Mouse (Mus musculus) CH12.LX (cell line): ENCODE results near the gene Gatad2a. TPM values are rescaled to one million over a fixed set of nuclear protein-coding genes. Genes with fewer than 3 reads are reported as not detected.

Experiments
- DNase-seq: peaks from one replicate; pipeline ENCODE4 v3.0.0-alpha.2; 2013; ENCODE audit errors: extremely low read depth
- H3K27ac ChIP-seq: 2 replicates; pipeline ENCODE4 v1.5.1; 2012; ENCODE audit warnings: low read depth, mild to moderate bottlenecking, control low read depth, moderate library complexity; ENCODE audit not compliant: insufficient read depth
- H3K27me3 ChIP-seq: replicated peaks from 2 replicates; pipeline ENCODE3; 2012; ENCODE audit warnings: inconsistent platforms
- H3K36me3 ChIP-seq, 2 experiments: replicated peaks in 1 of 2; 2 replicates each; pipeline versions ENCODE3 to v1.6.1; 2012; ENCODE audit warnings: inconsistent platforms in 1 of 2, low read length in 1 of 2, mild to moderate bottlenecking in 1 of 2, mixed read lengths in 1 of 2, moderate library complexity in 1 of 2; ENCODE audit not compliant: control insufficient read depth in 1 of 2, insufficient read depth in 1 of 2
- H3K4me1 ChIP-seq, 2 experiments: 2 replicates each; pipeline ENCODE4 v1.6.1; 2012; ENCODE audit warnings: inconsistent platforms in 1 of 2, moderate library complexity in 1 of 2; ENCODE audit not compliant: insufficient read depth in 2 of 2, control insufficient read depth in 1 of 2
- H3K4me2 ChIP-seq: 2 replicates; pipeline ENCODE4 v1.6.1; 2012; ENCODE audit warnings: low read depth, mild to moderate bottlenecking, control low read depth; ENCODE audit not compliant: poor library complexity, insufficient read depth, severe bottlenecking
- H3K4me3 ChIP-seq, 3 experiments: fragments of 150-350 bp in 1 of 3; sonication (generic) in 1 of 3; replicated peaks in 1 of 3; 2 replicates each; pipeline versions ENCODE3 to v1.5.1; 2011 to 2012; ENCODE audit warnings: low read depth in 2 of 3, low read length in 2 of 3, mild to moderate bottlenecking in 2 of 3, moderate library complexity in 2 of 3, control low read depth in 1 of 3, improper control_type of control experiment in 1 of 3, inconsistent platforms in 1 of 3, mixed read lengths in 1 of 3; ENCODE audit not compliant: poor library complexity in 1 of 3
- H3K79me2 ChIP-seq: replicated peaks from 2 replicates; pipeline ENCODE4 v1.6.1; 2012; ENCODE audit warnings: mild to moderate bottlenecking, moderate library complexity; ENCODE audit not compliant: control insufficient read depth, poor library complexity, insufficient read depth, severe bottlenecking; ENCODE audit errors: extremely low read depth
- H3K9ac ChIP-seq: 2 replicates; pipeline ENCODE4 v1.6.1; 2012; ENCODE audit warnings: low read depth, mild to moderate bottlenecking, control low read depth, moderate library complexity; ENCODE audit not compliant: insufficient read depth
- H3K9me3 ChIP-seq: replicated peaks from 2 replicates; pipeline ENCODE3; 2012; ENCODE audit warnings: low read length, inconsistent platforms, mixed read lengths
- BHLHE40 ChIP-seq: IDR thresholded peaks from 2 replicates; pipeline ENCODE4 v1.6.1; 2011; ENCODE audit warnings: mild to moderate bottlenecking, low read depth, low read length, improper control_type of control experiment
- CHD1 ChIP-seq: IDR thresholded peaks from 2 replicates; pipeline ENCODE4 v1.6.1; 2012; ENCODE audit warnings: low read depth, low read length, improper control_type of control experiment, inconsistent platforms
- CHD2 ChIP-seq: IDR thresholded peaks from 2 replicates; pipeline ENCODE4 v1.6.1; 2011; ENCODE audit warnings: low read length, improper control_type of control experiment
- CTCF ChIP-seq, 2 experiments: IDR thresholded peaks in 1 of 2; conservative IDR thresholded peaks in 1 of 2; 2 replicates each; pipeline ENCODE4 v1.5.1; 2011 to 2012; ENCODE audit warnings: low read depth in 2 of 2, low read length in 2 of 2, improper control_type of control experiment in 1 of 2, inconsistent platforms in 1 of 2, mild to moderate bottlenecking in 1 of 2, moderate library complexity in 1 of 2
- E2F4 ChIP-seq: IDR thresholded peaks from 2 replicates; pipeline ENCODE4 v1.6.1; 2011; ENCODE audit warnings: low read depth, low read length, improper control_type of control experiment; ENCODE audit not compliant: insufficient replicate concordance
- ELF1 ChIP-seq: IDR thresholded peaks from 2 replicates; pipeline ENCODE4 v1.6.1; 2014; ENCODE audit warnings: low read depth, mild to moderate bottlenecking, inconsistent platforms, low read length, improper control_type of control experiment
- HCFC1 ChIP-seq: IDR thresholded peaks from 2 replicates; pipeline ENCODE4 v1.6.1; 2012; ENCODE audit warnings: low read depth, mild to moderate bottlenecking, inconsistent platforms, low read length, improper control_type of control experiment
- IRF4 ChIP-seq: IDR thresholded peaks from 2 replicates; pipeline ENCODE4 v1.6.1; 2014; ENCODE audit warnings: low read depth, mild to moderate bottlenecking, inconsistent platforms, low read length, improper control_type of control experiment
- JUND ChIP-seq: conservative IDR thresholded peaks from 2 replicates; pipeline ENCODE4 v1.6.1; 2011; ENCODE audit warnings: low read depth, low read length, improper control_type of control experiment
- MAFK ChIP-seq: IDR thresholded peaks from 2 replicates; pipeline ENCODE4 v1.6.1; 2011; ENCODE audit warnings: low read length, improper control_type of control experiment; ENCODE audit not compliant: insufficient replicate concordance
- MAX ChIP-seq: IDR thresholded peaks from 2 replicates; pipeline ENCODE4 v1.6.1; 2011; ENCODE audit warnings: low read length, improper control_type of control experiment
- MEF2A ChIP-seq: IDR thresholded peaks from 2 replicates; pipeline ENCODE4 v1.6.1; 2014; ENCODE audit warnings: low read depth, mild to moderate bottlenecking, inconsistent platforms, low read length, improper control_type of control experiment, borderline replicate concordance
- MXI1 ChIP-seq: IDR thresholded peaks from 2 replicates; pipeline ENCODE4 v1.6.1; 2011; ENCODE audit warnings: mild to moderate bottlenecking, low read depth, low read length, improper control_type of control experiment
- NELFE ChIP-seq: IDR thresholded peaks from 2 replicates; pipeline ENCODE4 v1.6.1; 2011; ENCODE audit warnings: low read depth, low read length, improper control_type of control experiment
- PAX5 ChIP-seq: IDR thresholded peaks from 2 replicates; pipeline ENCODE4 v1.6.1; 2012; ENCODE audit warnings: low read length, inconsistent platforms, mixed read lengths
- POLR2AphosphoS2 ChIP-seq: IDR thresholded peaks from 2 replicates; pipeline ENCODE4 v1.6.1; 2011; ENCODE audit warnings: low read depth, low read length, improper control_type of control experiment
- RAD21 ChIP-seq: IDR thresholded peaks from 2 replicates; pipeline ENCODE4 v1.6.1; 2011; ENCODE audit warnings: low read depth, mild to moderate bottlenecking, low read length, improper control_type of control experiment, moderate library complexity
- SIN3A ChIP-seq: IDR thresholded peaks from 2 replicates; pipeline ENCODE4 v1.6.1; 2012; ENCODE audit warnings: low read length, improper control_type of control experiment, inconsistent platforms
- SMC3 ChIP-seq: IDR thresholded peaks from 2 replicates; pipeline ENCODE4 v1.6.1; 2011; ENCODE audit warnings: low read depth, low read length, improper control_type of control experiment
- TBP ChIP-seq: conservative IDR thresholded peaks from 2 replicates; pipeline ENCODE4 v1.6.1; 2011; ENCODE audit warnings: low read depth, low read length, improper control_type of control experiment
- TCF12 ChIP-seq: IDR thresholded peaks from 2 replicates; pipeline ENCODE4 v1.6.1; 2014; ENCODE audit warnings: low read depth, mild to moderate bottlenecking, inconsistent platforms, low read length, improper control_type of control experiment
- USF1 ChIP-seq: IDR thresholded peaks from 2 replicates; pipeline ENCODE4 v1.6.1; 2014; ENCODE audit warnings: low read depth, mild to moderate bottlenecking, inconsistent platforms, low read length, improper control_type of control experiment
- USF2 ChIP-seq: conservative IDR thresholded peaks from 2 replicates; pipeline ENCODE4 v1.6.1; 2011; ENCODE audit warnings: low read depth, low read length, improper control_type of control experiment
- ZMIZ1 ChIP-seq: IDR thresholded peaks from 2 replicates; pipeline ENCODE4 v1.6.1; 2012; ENCODE audit warnings: low read depth, mild to moderate bottlenecking, inconsistent platforms, low read length, improper control_type of control experiment
- ZNF384 ChIP-seq: IDR thresholded peaks from 2 replicates; pipeline ENCODE4 v1.6.1; 2012; ENCODE audit warnings: low read depth, low read length, improper control_type of control experiment, inconsistent platforms
- dilution Hi-C: fragments of 300-500 bp; cut with MboI; formaldehyde crosslinking; loops from 2 replicates; pipeline ENCODE4 v1.14.3; 2020; ENCODE audit warnings: low sequenced_read_pairs; ENCODE audit not compliant: extremely low pct_unique_long_range_greater_than_20kb, extremely low pct_ligation_motif_present
- in situ Hi-C: fragments of 300-500 bp; cut with MboI; formaldehyde crosslinking; loops from 3 replicates; pipeline ENCODE4 v1.14.3; 2019; ENCODE audit warnings: low sequenced_read_pairs, low pct_ligation_motif_present, low pct_unique_long_range_greater_than_20kb, mixed read lengths
- polyA plus RNA-seq: library from polyadenylated mRNA; unstranded; fragments of >175 nt; gene quantifications from 2 replicates; pipeline ENCODE4 v1.2.1, GENCODE M21; 2012; ENCODE audit warnings: low read depth; ENCODE audit not compliant: insufficient read length
- total RNA-seq, 2 experiments: library from RNA; depleted of rRNA; stranded (reverse); fragments of 300-350 nt in 1 of 2; fragments of >200 nt in 1 of 2; gene quantifications; 2 replicates each; pipeline ENCODE4 v1.2.3; 2012 to 2014

Gatad2a gene
- total and polyA plus RNA-seq, 3 experiments: 35.7 to 95.1 (median 70.8) TPM

- TF ChIP-seq SIN3A (peak; percentile 73), NELFE (no peak), HCFC1 (no peak), TBP (no peak), ZMIZ1 (no peak), E2F4 (no peak), RAD21 (peak; percentile 99), CTCF (conservative IDR thresholded peaks at IDR 0.05 in 1 of 2, IDR thresholded peaks at IDR 0.05 in 1 of 2; ENCODE audit: low read depth in 2 of 2, low read length in 2 of 2) (peak; percentile 88 to 95), USF1 (no peak), USF2 (no peak), BHLHE40 (peak; percentile 64; the same call in 1 of the 2 replicates), MEF2A (peak; percentile 69; the same call in 1 of the 2 replicates), MAX (no peak), MAFK (no peak), SMC3 (peak; percentile 92), ZNF384 (no peak), POLR2AphosphoS2 (no peak), ELF1 (no peak), IRF4 (peak; percentile 72; the same call in 1 of the 2 replicates), JUND (peak; percentile 61; the same call in 1 of the 2 replicates), CHD2 (no peak), PAX5 (no peak), TCF12 (peak; percentile 67)
Measured at GRCm38 (mm10) chr8:69919010-69919409, 77.2 kb downstream of the Gatad2a start (continued).

GRCm38 (mm10) chr8:69918506-69918905, 77.7 kb downstream of the Gatad2a start:
- TF ChIP-seq TCF12 (no peak), MXI1 (no peak), SIN3A (no peak), JUND (no peak), CHD1 (peak; percentile 20; the same call in 1 of the 2 replicates)
- Histone ChIP-seq H3K9ac (no peak overlapping the region), H3K4me2 (no peak overlapping the region), H3K4me1 (peaks cover 28 to 52% of the 10 kb centered on the region in 2 experiments), H3K36me3 (peaks cover 42 to 78% of the 10 kb centered on the region in 2 experiments), H3K79me2 (peaks cover 12% of the 10 kb centered on the region), H3K9me3 (no peaks in the 10 kb centered on the region), H3K4me3 (no peak overlapping the region), H3K27me3 (no peaks in the 10 kb centered on the region), H3K27ac (peak overlapping the region; percentile 3; the same call in 1 of the 2 replicates)
- DNase-seq: no peak
- dilution Hi-C loops: no loop called here
- in situ Hi-C loops: no loop called here
